Mouse (Mus musculus) brain, embryonic 14.5 days (tissue): ENCODE measurements at regions not wholly inside any gene's neighbourhood (a gene's known extent, or its start where the extent isn't known, plus 50 kb on each side); places are given as distances from the start of the nearest gene placed in this dataset.

ENCODE experiments used
- CTCF ChIP-seq: fragments of 200-500 bp; IDR thresholded peaks from 2 replicates; pipeline ENCODE4 v1.5.1; 2012; ENCODE audit warnings: inconsistent platforms, mild to moderate bottlenecking, moderate library complexity, borderline replicate concordance; ENCODE audit not compliant: insufficient read depth, insufficient read length; ENCODE audit errors: extremely low read depth
- POLR2A ChIP-seq: fragments of 200-500 bp; IDR thresholded peaks from 2 replicates; pipeline ENCODE4 v1.6.1; 2012; ENCODE audit warnings: mild to moderate bottlenecking, inconsistent platforms, borderline replicate concordance; ENCODE audit not compliant: poor library complexity, insufficient read depth, insufficient read length, severe bottlenecking; ENCODE audit errors: extremely low read depth

DNA sequence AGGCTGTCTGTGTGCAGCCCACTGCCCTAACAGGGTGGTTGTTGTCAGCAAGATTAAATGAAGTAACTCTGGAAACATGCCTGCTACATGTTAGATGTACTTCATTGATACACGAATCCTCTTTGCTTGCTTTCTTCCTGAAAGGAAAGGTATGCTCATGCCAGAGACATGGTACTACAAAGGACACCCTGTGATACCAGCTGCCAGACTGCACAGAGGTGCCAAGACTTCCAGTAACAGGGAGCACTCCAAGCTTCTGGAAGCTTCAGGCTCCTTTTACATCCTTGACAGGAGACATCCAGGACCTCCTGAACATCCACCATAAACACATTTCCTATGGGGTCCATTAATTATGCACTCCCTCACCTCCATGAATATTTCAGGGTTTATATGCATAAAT, 505.7 kb downstream of the 1810013L24Rik start:
- TF ChIP-seq POLR2A = no peak
- no peak for TF ChIP-seq CTCF
